Comparison of ENCODE assay signal across 21 mouse cellular contexts in genomic region chr6:80545017-80545416, GRCm38 (mm10).
A peak's percentile ranks its signal among the peaks of the same experiment; 100 is the strongest.
DNase-seq lines count a peak whose midpoint lies in the region; TF ChIP-seq lines count a peak whose summit lies in the region.
"Had no signal": no experiment of that assay in that cellular context is flagged by ENCODE, and none has a peak within 500 bp of the region (broad histone marks: within the 10 kb centered on the region; RNA-seq: fewer than 3 reads in every experiment).

No protein-coding gene starts in this region.

- H3K9me3 ChIP-seq in ES-E14 (ENCODE audit: control insufficient read depth, insufficient read depth, low read depth, low read length): no peaks in the 10 kb centered on the region
- H3K9me3 ChIP-seq: embryonic facial prominence, embryonic 13.5 days; embryonic facial prominence, embryonic 15.5 days; forebrain, embryonic 10.5 days; forebrain, embryonic 12.5 days had no signal

- H3K4me3 ChIP-seq in ES-E14 (ENCODE audit: insufficient read depth in 1 of 2, low read depth in 1 of 2, low read length in 2 of 2, poor library complexity in 1 of 2, severe bottlenecking in 1 of 2): no peak overlapping the region
- H3K4me3 ChIP-seq: embryonic facial prominence, embryonic 13.5 days; embryonic facial prominence, embryonic 15.5 days; erythroblast, embryonic 14.5 days; forebrain, embryonic 10.5 days; forebrain, embryonic 12.5 days had no signal

- in situ Hi-C loops in ES-E14 (cut with MboI; ENCODE audit: low sequenced_read_pairs in 2 of 2, unreplicated experiment in 2 of 2): no loop called here

- no peaks in the 10 kb centered on the region for H3K36me3 ChIP-seq in ES-E14 (ENCODE audit: control insufficient read depth, insufficient read depth, low read length, poor library complexity, severe bottlenecking)
- H3K36me3 ChIP-seq: embryonic facial prominence, embryonic 13.5 days; embryonic facial prominence, embryonic 15.5 days; forebrain, embryonic 10.5 days; forebrain, embryonic 12.5 days had no signal

- peak; percentile 68 for DNase-seq in ES-CJ7 (ENCODE audit: low read depth, low spot score)
- DNase-seq in ES-E14 (ENCODE audit: low read depth, low spot score): peak; percentile 54
- peak; percentile 35 for DNase-seq in ZHBTc4 (ENCODE audit: low read depth, low spot score)
- no peak for DNase-seq in adrenal gland, adult 18-20 months (ENCODE audit: low spot score in 2 of 2)
- DNase-seq in heart, adult 9 months (ENCODE audit: low spot score in 2 of 2): no peak
- DNase-seq in lung, adult 18-20 months: no peak
- DNase-seq: adrenal gland, adult 8-10 months; adrenal gland, postnatal 14 days; adrenal gland, postnatal 36 days; cerebellum, adult 11 months; cerebellum, adult 18-20 months; cerebellum, adult 8-10 months; cerebellum, adult 9-11 months; cerebellum, postnatal 14 days; cerebellum, postnatal 36 days; embryo, embryonic 11 days had no signal

- no peak overlapping the region for H3K27ac ChIP-seq in ES-E14 (ENCODE audit: insufficient read depth, low read depth, low read length, poor library complexity, severe bottlenecking)
- H3K27ac ChIP-seq: embryonic facial prominence, embryonic 13.5 days; embryonic facial prominence, embryonic 15.5 days; forebrain, embryonic 10.5 days; forebrain, embryonic 12.5 days had no signal

- H3K4me1 ChIP-seq in ES-E14 (ENCODE audit: control insufficient read depth in 2 of 2, insufficient read depth in 2 of 2, low read length in 2 of 2, poor library complexity in 1 of 2): no peaks in the 10 kb centered on the region
- H3K4me1 ChIP-seq: embryonic facial prominence, embryonic 13.5 days; embryonic facial prominence, embryonic 15.5 days had no signal

- no peak overlapping the region for H3K9ac ChIP-seq in ES-E14 (ENCODE audit: insufficient read depth, low read depth, low read length, poor library complexity, severe bottlenecking)
- H3K9ac ChIP-seq: embryonic facial prominence, embryonic 13.5 days; embryonic facial prominence, embryonic 15.5 days; forebrain, embryonic 12.5 days had no signal

TF ChIP-seq in ES-E14, 5 proteins besides CTCF, POLR2A, EP300 and RAD21:
- TF ChIP-seq CHD2 (IDR thresholded peaks at IDR 0.05; ENCODE audit: low read depth, low read length) (no peak), ZNF384 (IDR thresholded peaks at IDR 0.05; ENCODE audit: low read depth, low read length) (no peak), HCFC1 (IDR thresholded peaks at IDR 0.05; ENCODE audit: borderline replicate concordance, insufficient read depth, low read length) (no peak), ZC3H11A (IDR thresholded peaks at IDR 0.05; ENCODE audit: borderline replicate concordance, low read depth, low read length) (no peak), MAFK (IDR thresholded peaks at IDR 0.05; ENCODE audit: insufficient read depth, low read depth, low read length) (no peak)

Comparison
In these comparisons a context has a peak if more than half of its experiments do, and no peak if none do; other contexts are left out.
1. DNase-seq: peak in ES-CJ7 (single experiment), ES-E14 (single experiment) and ZHBTc4 (single experiment); none in adrenal gland, adult 18-20 months (0 of 2), heart, adult 9 months (0 of 2) and lung, adult 18-20 months (0 of 2).